Mouse (Mus musculus): Measurements from ENCODE around the gene Ldlrad1. TPM values are rescaled to one million over a fixed set of nuclear protein-coding genes. Genes with fewer than 3 reads are reported as not detected.

The Ldlrad1 gene
- total and polyA plus RNA-seq, 2 experiments from 2014 or later: not detected

GRCm38 (mm10) chr4:107260001-107260400 lies 51.0 kb downstream of the Ldlrad1 start:
- no peak overlapping the region for H3K9ac ChIP-seq (replicated peaks; ENCODE audit: low read depth, low read length)
- no peaks in the 10 kb centered on the region for H3K36me3 ChIP-seq (replicated peaks; ENCODE audit: control insufficient read depth, insufficient read depth, low read length)
- H3K9me3 ChIP-seq (replicated peaks; ENCODE audit: control insufficient read depth, low read length): no peaks in the 10 kb centered on the region
- no peak overlapping the region for H3K4me2 ChIP-seq (ENCODE audit: low read depth, low read length)
- no peak overlapping the region for H3K4me3 ChIP-seq (ENCODE audit: low read depth, low read length)
- no peak overlapping the region for H3K27ac ChIP-seq (ENCODE audit: low read depth)
- no peaks in the 10 kb centered on the region for H3K27me3 ChIP-seq (ENCODE audit: control insufficient read depth, insufficient read depth, low read length)
- H3K4me1 ChIP-seq (ENCODE audit: control insufficient read depth, insufficient read depth): no peaks in the 10 kb centered on the region
- TF ChIP-seq CTCF (IDR thresholded peaks at IDR 0.05; ENCODE audit: low read depth) (no peak), EP300 (IDR thresholded peaks at IDR 0.05; ENCODE audit: low read depth) (no peak)
- DNase-seq (ENCODE audit: low spot score) (no peak), ATAC-seq (ENCODE audit: insufficient read depth, low read depth) (no peak)
- WGBS: 25% methylated on average over 4 of the region's 4 CpGs

Other genes with a start within 250 kb of the Ldlrad1 start
- gene Mrpl37, start 142.3 kb upstream of the Ldlrad1 start, total RNA-seq (2014; rRNA removed; ENCODE audit: low replicate concordance): 59.9 and 66.0 TPM in 2 replicates
- gene Mrpl37, start 142.3 kb upstream of the Ldlrad1 start, polyA plus RNA-seq (2015; fragmentation: Nextera tagmentation; extraction: Ambion mirVana): 87.3 and 89.5 TPM in 2 replicates
- 2.4 and 33.0 TPM in 2 replicates for gene Cyb5rl, start 142.2 kb upstream of the Ldlrad1 start, total RNA-seq (2014; rRNA removed; ENCODE audit: low replicate concordance)
- gene Cyb5rl, start 142.2 kb upstream of the Ldlrad1 start, polyA plus RNA-seq (2015; fragmentation: Nextera tagmentation; extraction: Ambion mirVana): 5.0 and 5.8 TPM in 2 replicates
- not detected in 2 replicates for gene Cdcp2, start 112.3 kb upstream of the Ldlrad1 start, total RNA-seq (2014; rRNA removed; ENCODE audit: low replicate concordance)
- gene Cdcp2, start 112.3 kb upstream of the Ldlrad1 start, polyA plus RNA-seq (2015; fragmentation: Nextera tagmentation; extraction: Ambion mirVana): not detected in 2 replicates
- 120 and 156 TPM in 2 replicates for gene Tmem59, start 30.8 kb upstream of the Ldlrad1 start, total RNA-seq (2014; rRNA removed; ENCODE audit: low replicate concordance)
- gene Tmem59, start 30.8 kb upstream of the Ldlrad1 start, polyA plus RNA-seq (2015; fragmentation: Nextera tagmentation; extraction: Ambion mirVana): 323 and 340 TPM in 2 replicates
- gene Tceanc2, start 30.1 kb upstream of the Ldlrad1 start, total RNA-seq (2014; rRNA removed; ENCODE audit: low replicate concordance): 1.6 and 8.3 TPM in 2 replicates
- gene Tceanc2, start 30.1 kb upstream of the Ldlrad1 start, polyA plus RNA-seq (2015; fragmentation: Nextera tagmentation; extraction: Ambion mirVana): 13.0 and 26.4 TPM in 2 replicates
- 0.53 and 4.4 TPM in 2 replicates for gene Lrrc42, start 44.4 kb downstream of the Ldlrad1 start, total RNA-seq (2014; rRNA removed; ENCODE audit: low replicate concordance)
- gene Lrrc42, start 44.4 kb downstream of the Ldlrad1 start, polyA plus RNA-seq (2015; fragmentation: Nextera tagmentation; extraction: Ambion mirVana): 22.6 and 23.6 TPM in 2 replicates
- 4.9 and 37.5 TPM in 2 replicates for gene Hspb11, start 44.4 kb downstream of the Ldlrad1 start, total RNA-seq (2014; rRNA removed; ENCODE audit: low replicate concordance)
- 35.0 and 35.6 TPM in 2 replicates for gene Hspb11, start 44.4 kb downstream of the Ldlrad1 start, polyA plus RNA-seq (2015; fragmentation: Nextera tagmentation; extraction: Ambion mirVana)
- 3.0 TPM in 1 of 2 replicates, not detected in the other for gene Dio1, start 98.0 kb downstream of the Ldlrad1 start, total RNA-seq (2014; rRNA removed; ENCODE audit: low replicate concordance)
- not detected in 2 replicates for gene Dio1, start 98.0 kb downstream of the Ldlrad1 start, polyA plus RNA-seq (2015; fragmentation: Nextera tagmentation; extraction: Ambion mirVana)
- 40.1 and 51.3 TPM in 2 replicates for gene Yipf1, start 105.2 kb downstream of the Ldlrad1 start, total RNA-seq (2014; rRNA removed; ENCODE audit: low replicate concordance)
- gene Yipf1, start 105.2 kb downstream of the Ldlrad1 start, polyA plus RNA-seq (2015; fragmentation: Nextera tagmentation; extraction: Ambion mirVana): 46.7 and 49.5 TPM in 2 replicates
- gene Ndc1, start 158.6 kb downstream of the Ldlrad1 start, total RNA-seq (2014; rRNA removed; ENCODE audit: low replicate concordance): 27.9 and 35.4 TPM in 2 replicates
- 8.3 and 8.8 TPM in 2 replicates for gene Ndc1, start 158.6 kb downstream of the Ldlrad1 start, polyA plus RNA-seq (2015; fragmentation: Nextera tagmentation; extraction: Ambion mirVana)
- gene Glis1, start 225.4 kb downstream of the Ldlrad1 start, total RNA-seq (2014; rRNA removed; ENCODE audit: low replicate concordance): not detected in 2 replicates
- 0.11 TPM in 1 of 2 replicates, not detected in the other for gene Glis1, start 225.4 kb downstream of the Ldlrad1 start, polyA plus RNA-seq (2015; fragmentation: Nextera tagmentation; extraction: Ambion mirVana)